Mouse (Mus musculus) myocyte (in vitro differentiated cells): ENCODE measurements at regions not wholly inside any gene's neighbourhood (a gene's known extent, or its start where the extent isn't known, plus 50 kb on each side); places are given as distances from the start of the nearest gene placed in this dataset.

Experiments used
- H3K27me3 ChIP-seq: one replicate; pipeline ENCODE4 v1.6.1; 2011; ENCODE audit not compliant: control insufficient read depth, insufficient read depth, insufficient read length
- H3K36me3 ChIP-seq: one replicate; pipeline ENCODE4 v1.6.1; 2011; ENCODE audit not compliant: control insufficient read depth, insufficient read depth
- H3K4me2 ChIP-seq: one replicate; pipeline ENCODE4 v1.6.1; 2011; ENCODE audit warnings: low read depth, control low read depth
- H3K4me3 ChIP-seq: one replicate; pipeline ENCODE4 v1.5.1; 2011; ENCODE audit warnings: mild to moderate bottlenecking, control low read depth, moderate library complexity
- H3K79me2 ChIP-seq: one replicate; pipeline ENCODE4 v1.6.1; 2011; ENCODE audit not compliant: control insufficient read depth, insufficient read depth
- H3ac ChIP-seq: one replicate; pipeline ENCODE4 v1.6.1; 2011; ENCODE audit not compliant: control insufficient read depth, insufficient read length
- CEBPB ChIP-seq: IDR thresholded peaks from 2 replicates; pipeline ENCODE4 v1.6.1; 2011; ENCODE audit warnings: mild to moderate bottlenecking, moderate library complexity; ENCODE audit not compliant: poor library complexity, insufficient read depth, severe bottlenecking
- E2F4 ChIP-seq: IDR thresholded peaks from one replicate; pipeline ENCODE4 v1.6.1; 2011; ENCODE audit warnings: mild to moderate bottlenecking, control low read depth, moderate library complexity; ENCODE audit not compliant: insufficient read depth
- MAX ChIP-seq: IDR thresholded peaks from one replicate; pipeline ENCODE4 v1.6.1; 2011; ENCODE audit warnings: low read depth, mild to moderate bottlenecking, control low read depth
- MYOD1 ChIP-seq, 3 experiments: IDR thresholded peaks; one replicate each; pipeline ENCODE4 v1.6.1; 2011; ENCODE audit warnings: control low read depth in 2 of 3, low read depth in 2 of 3, mild to moderate bottlenecking in 2 of 3, moderate library complexity in 1 of 3; ENCODE audit not compliant: insufficient read length in 2 of 3, control insufficient read depth in 1 of 3
- MYOG ChIP-seq, 3 experiments: IDR thresholded peaks; one replicate each; pipeline ENCODE4 v1.6.1; 2011; ENCODE audit warnings: control low read depth in 2 of 3, low read depth in 2 of 3, mild to moderate bottlenecking in 2 of 3; ENCODE audit not compliant: insufficient read length in 2 of 3, control insufficient read depth in 1 of 3, insufficient read depth in 1 of 3
- POLR2A ChIP-seq: IDR thresholded peaks from one replicate; pipeline ENCODE4 v1.6.1; 2011; ENCODE audit warnings: low read depth, mild to moderate bottlenecking, control low read depth, moderate library complexity; ENCODE audit not compliant: insufficient read length
- POLR2AphosphoS2 ChIP-seq: IDR thresholded peaks from one replicate; pipeline ENCODE4 v1.6.1; 2011; ENCODE audit warnings: low read depth, control low read depth; ENCODE audit not compliant: insufficient read length
- REST ChIP-seq: IDR thresholded peaks from one replicate; pipeline ENCODE4 v1.6.1; 2011; ENCODE audit warnings: mild to moderate bottlenecking, control low read depth, moderate library complexity; ENCODE audit not compliant: insufficient read depth, insufficient read length
- SRF ChIP-seq: IDR thresholded peaks from one replicate; pipeline ENCODE4 v1.6.1; 2011; ENCODE audit warnings: low read depth; ENCODE audit not compliant: control insufficient read depth, insufficient read length
- TCF12 ChIP-seq: IDR thresholded peaks from one replicate; pipeline ENCODE4 v1.6.1; 2011; ENCODE audit warnings: mild to moderate bottlenecking, control low read depth; ENCODE audit not compliant: poor library complexity, insufficient read depth, severe bottlenecking
- TCF3 ChIP-seq: IDR thresholded peaks from one replicate; pipeline ENCODE4 v1.6.1; 2011; ENCODE audit warnings: low read depth, control low read depth; ENCODE audit not compliant: insufficient read length
- USF1 ChIP-seq: IDR thresholded peaks from one replicate; pipeline ENCODE4 v1.6.1; 2011; ENCODE audit warnings: low read depth, mild to moderate bottlenecking, control low read depth, moderate library complexity

- Histone ChIP-seq H3K79me2 (no peaks in the 10 kb centered on the region), H3K4me2 (no peak overlapping the region), H3K36me3 (no peaks in the 10 kb centered on the region), H3ac (no peak overlapping the region), H3K27me3 (no peaks in the 10 kb centered on the region), H3K4me3 (no peak overlapping the region)
- TF ChIP-seq MAX, result no peak
- no peak for TF ChIP-seq CEBPB
- no peak for TF ChIP-seq MYOG (IDR thresholded peaks at IDR 0.05; ENCODE audit: control insufficient read depth in 1 of 3, insufficient read depth in 1 of 3, insufficient read length in 2 of 3, low read depth in 2 of 3)
- no peak for TF ChIP-seq REST
- TF ChIP-seq TCF12, result no peak
- TF ChIP-seq TCF3, result no peak
- TF ChIP-seq POLR2A, result no peak
- TF ChIP-seq E2F4, result no peak
- TF ChIP-seq POLR2AphosphoS2, result no peak
- TF ChIP-seq MYOD1 (IDR thresholded peaks at IDR 0.05; ENCODE audit: control insufficient read depth in 1 of 3, insufficient read length in 2 of 3, low read depth in 2 of 3), result no peak
These were observed 295.7 kb upstream of the Slc24a5 start for GRCm38 (mm10) chr2:124772055-124772708.

GRCm38 (mm10) chr2:124775737-124776136 is 292.2 kb upstream of the Slc24a5 start:
- H3K79me2 ChIP-seq, result no peaks in the 10 kb centered on the region
- no peak overlapping the region for H3K4me3 ChIP-seq
- no peak for TF ChIP-seq CEBPB

GRCm38 (mm10) chr2:124792633-124793036 is 275.3 kb upstream of the Slc24a5 start:
- no peak for TF ChIP-seq USF1
- TF ChIP-seq MYOD1 (IDR thresholded peaks at IDR 0.05; ENCODE audit: control insufficient read depth in 1 of 3, insufficient read length in 2 of 3, low read depth in 2 of 3), result no peak
- no peak for TF ChIP-seq TCF12
- no peak for TF ChIP-seq REST
- no peak for TF ChIP-seq CEBPB
- TF ChIP-seq E2F4, result no peak
- no peak for TF ChIP-seq TCF3
- TF ChIP-seq MYOG (IDR thresholded peaks at IDR 0.05; ENCODE audit: control insufficient read depth in 1 of 3, insufficient read depth in 1 of 3, insufficient read length in 2 of 3, low read depth in 2 of 3), result no peak
- no peak for TF ChIP-seq SRF
- no peak for TF ChIP-seq POLR2AphosphoS2
- no peak for TF ChIP-seq MAX
- no peak for TF ChIP-seq POLR2A
- H3K4me3 ChIP-seq, result no peak overlapping the region

More at GRCm38 (mm10) chr2:124775737-124776136, 292.2 kb upstream of the Slc24a5 start:
- no peak overlapping the region for H3ac ChIP-seq
- H3K27me3 ChIP-seq, result no peaks in the 10 kb centered on the region
- no peak overlapping the region for H3K4me2 ChIP-seq
- H3K36me3 ChIP-seq, result no peaks in the 10 kb centered on the region

GRCm38 (mm10) chr2:124811709-124812108 is 256.2 kb upstream of the Slc24a5 start:
- Histone ChIP-seq H3ac (no peak overlapping the region), H3K4me2 (no peak overlapping the region), H3K27me3 (no peaks in the 10 kb centered on the region), H3K4me3 (no peak overlapping the region), H3K36me3 (no peaks in the 10 kb centered on the region), H3K79me2 (no peaks in the 10 kb centered on the region)
- no peak for TF ChIP-seq POLR2A
- TF ChIP-seq MYOG (IDR thresholded peaks at IDR 0.05; ENCODE audit: control insufficient read depth in 1 of 3, insufficient read depth in 1 of 3, insufficient read length in 2 of 3, low read depth in 2 of 3), result no peak
- no peak for TF ChIP-seq TCF12
- no peak for TF ChIP-seq MAX
- no peak for TF ChIP-seq TCF3
- TF ChIP-seq CEBPB, result no peak
- TF ChIP-seq MYOD1 (IDR thresholded peaks at IDR 0.05; ENCODE audit: control insufficient read depth in 1 of 3, insufficient read length in 2 of 3, low read depth in 2 of 3), result no peak
- TF ChIP-seq SRF, result no peak
- TF ChIP-seq E2F4, result no peak
- TF ChIP-seq REST, result no peak
- TF ChIP-seq USF1, result no peak
- no peak for TF ChIP-seq POLR2AphosphoS2

More at GRCm38 (mm10) chr2:124792633-124793036, 275.3 kb upstream of the Slc24a5 start:
- H3K79me2 ChIP-seq, result no peaks in the 10 kb centered on the region
- H3K4me2 ChIP-seq, result no peak overlapping the region
- H3K36me3 ChIP-seq, result no peaks in the 10 kb centered on the region
- H3ac ChIP-seq, result no peak overlapping the region
- H3K27me3 ChIP-seq, result no peaks in the 10 kb centered on the region

GRCm38 (mm10) chr2:124816814-124817213 is 251.1 kb upstream of the Slc24a5 start:
- H3ac ChIP-seq, result no peak overlapping the region
- H3K27me3 ChIP-seq, result no peaks in the 10 kb centered on the region
- no peaks in the 10 kb centered on the region for H3K79me2 ChIP-seq
- TF ChIP-seq MYOG (IDR thresholded peaks at IDR 0.05; ENCODE audit: control insufficient read depth in 1 of 3, insufficient read depth in 1 of 3, insufficient read length in 2 of 3, low read depth in 2 of 3), result no peak
- no peak for TF ChIP-seq MAX
- TF ChIP-seq TCF12, result no peak
- no peak overlapping the region for H3K4me2 ChIP-seq
- H3K4me3 ChIP-seq, result no peak overlapping the region
- no peaks in the 10 kb centered on the region for H3K36me3 ChIP-seq
